Mouse (Mus musculus) G1E (cell line): ENCODE measurements around the gene Scn3b. TPM values are rescaled to one million over a fixed set of nuclear protein-coding genes. Genes with fewer than 3 reads are reported as not detected.

Source experiments
- ATAC-seq: 2 replicates; pipeline ENCODE4 v1.8.0; 2016; ENCODE audit warnings: mild to moderate bottlenecking; ENCODE audit not compliant: insufficient number of reproducible peaks, poor library complexity, low FRiP score, severe bottlenecking; ENCODE audit errors: extremely low read depth
- DNase-seq: peaks from one replicate; pipeline ENCODE4 v3.0.0; 2012; ENCODE audit warnings: low spot score
- H3K27me3 ChIP-seq: 2 replicates; pipeline ENCODE4 v1.6.1; 2012; ENCODE audit warnings: mild to moderate bottlenecking, low read length, inconsistent platforms; ENCODE audit not compliant: insufficient read depth
- H3K36me3 ChIP-seq: replicated peaks from 2 replicates; pipeline ENCODE3; 2012; ENCODE audit warnings: mild to moderate bottlenecking, inconsistent platforms
- H3K4me1 ChIP-seq: 2 replicates; pipeline ENCODE4 v1.6.1; 2012; ENCODE audit warnings: low read depth, low read length, inconsistent platforms, mixed read lengths; ENCODE audit not compliant: insufficient read depth
- H3K4me3 ChIP-seq: 2 replicates; pipeline ENCODE4 v1.5.1; 2012; ENCODE audit warnings: low read depth, mild to moderate bottlenecking, inconsistent platforms, low read length, moderate library complexity, mixed read lengths
- H3K9me3 ChIP-seq: replicated peaks from 2 replicates; pipeline ENCODE4 v1.6.1; 2012; ENCODE audit warnings: inconsistent platforms
- CTCF ChIP-seq: IDR thresholded peaks from 2 replicates; pipeline ENCODE4 v1.5.1; 2012; ENCODE audit warnings: low read depth, low read length, inconsistent platforms, mixed read lengths
- GATA1 ChIP-seq: IDR thresholded peaks from 2 replicates; pipeline ENCODE4 v1.6.1; 2012; ENCODE audit warnings: borderline replicate concordance, low read length, inconsistent platforms, mixed read lengths
- GATA2 ChIP-seq: IDR thresholded peaks from 2 replicates; pipeline ENCODE4 v1.6.1; 2012; ENCODE audit warnings: low read depth, low read length, inconsistent platforms, borderline replicate concordance
- POLR2AphosphoS5 ChIP-seq: IDR thresholded peaks from 2 replicates; pipeline ENCODE4 v1.6.1; 2012; ENCODE audit warnings: low read depth, low read length, inconsistent platforms; ENCODE audit not compliant: insufficient replicate concordance
- TAL1 ChIP-seq: conservative IDR thresholded peaks from 2 replicates; pipeline ENCODE4 v1.6.1; 2012; ENCODE audit warnings: low read depth, low read length, inconsistent platforms, mixed read lengths
- polyA plus RNA-seq: library from polyadenylated mRNA; stranded (reverse); fragments of >175 nt; gene quantifications from 2 replicates; pipeline ENCODE4 v1.2.3, GENCODE M21; 2012
- total RNA-seq, 2 experiments: library from RNA; stranded (forward) in 1 of 2; stranded (reverse) in 1 of 2; fragments of 200-1000 nt in 1 of 2; fragments of >200 nt in 1 of 2; fragmentation: Nextera tagmentation in 1 of 2; gene quantifications; 2 replicates each; pipeline ENCODE4 v1.2.3; 2014 to 2017

The Scn3b gene
- total and polyA plus RNA-seq, 3 experiments, result 0.05 TPM; not detected in 2

DNA sequence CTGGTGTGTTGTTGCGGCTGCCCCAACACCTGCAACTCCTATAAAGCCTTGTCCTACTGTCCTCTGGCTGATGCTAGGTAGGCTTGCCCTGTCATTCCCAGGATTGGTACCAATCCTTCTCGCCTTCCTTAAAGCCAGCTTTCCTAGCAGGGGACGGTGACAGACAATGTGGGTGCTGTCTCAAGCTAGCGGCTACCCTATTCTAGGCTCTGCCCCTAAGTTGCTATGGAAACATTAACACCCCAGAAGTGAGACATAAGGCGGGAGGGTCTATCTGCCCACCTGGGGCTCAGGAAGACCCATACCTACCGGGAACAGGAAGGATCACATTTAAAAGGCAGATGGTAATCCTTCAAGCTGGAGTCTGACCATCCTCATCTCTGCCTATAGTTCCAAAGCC, 54.8 kb downstream of the Scn3b start:
- Histone ChIP-seq H3K4me3 (no peak overlapping the region), H3K4me1 (no peaks in the 10 kb centered on the region), H3K9me3 (peaks cover 32% of the 10 kb centered on the region), H3K36me3 (no peaks in the 10 kb centered on the region), H3K27me3 (no peaks in the 10 kb centered on the region)
- no peak for TF ChIP-seq TAL1
- TF ChIP-seq GATA1, result no peak
- TF ChIP-seq GATA2, result no peak
- TF ChIP-seq POLR2AphosphoS5, result no peak
- TF ChIP-seq CTCF, result no peak
- ATAC-seq (no peak), DNase-seq (no peak)

DNA sequence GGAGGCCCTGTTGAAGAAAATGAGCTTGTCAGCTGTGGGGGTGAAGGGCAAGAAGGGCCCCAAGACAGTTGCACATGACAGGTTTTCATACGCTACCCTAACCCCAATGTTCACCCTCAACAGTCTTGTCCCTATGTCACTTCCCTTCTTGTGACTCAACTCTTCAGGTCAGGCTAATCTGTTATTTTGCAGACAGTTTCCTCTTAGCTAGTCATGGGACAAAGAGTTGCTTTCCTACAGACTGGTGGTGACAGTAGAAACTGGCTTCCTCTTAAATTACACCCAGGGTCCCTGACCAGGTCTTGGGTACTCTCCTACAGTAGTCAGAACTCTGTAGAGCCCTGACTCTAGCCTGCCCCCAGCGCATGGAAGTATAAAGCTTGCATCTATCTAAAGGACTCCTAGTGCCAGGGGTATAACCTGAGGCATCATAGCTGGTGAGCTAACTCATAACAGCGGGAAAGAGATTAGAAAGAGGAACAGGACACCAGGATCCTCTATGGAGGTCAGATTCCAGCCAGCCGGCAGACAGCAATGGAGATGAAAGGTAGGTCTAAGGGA, 55.3 kb downstream of the Scn3b start:
- Histone ChIP-seq H3K4me3 (no peak overlapping the region), H3K4me1 (no peaks in the 10 kb centered on the region), H3K9me3 (peaks cover 35% of the 10 kb centered on the region), H3K36me3 (no peaks in the 10 kb centered on the region), H3K27me3 (no peaks in the 10 kb centered on the region)
- no peak for ATAC-seq
- TF ChIP-seq GATA1 (no peak), CTCF (no peak), GATA2 (no peak), TAL1 (no peak), POLR2AphosphoS5 (no peak)
- no peak for DNase-seq

DNA sequence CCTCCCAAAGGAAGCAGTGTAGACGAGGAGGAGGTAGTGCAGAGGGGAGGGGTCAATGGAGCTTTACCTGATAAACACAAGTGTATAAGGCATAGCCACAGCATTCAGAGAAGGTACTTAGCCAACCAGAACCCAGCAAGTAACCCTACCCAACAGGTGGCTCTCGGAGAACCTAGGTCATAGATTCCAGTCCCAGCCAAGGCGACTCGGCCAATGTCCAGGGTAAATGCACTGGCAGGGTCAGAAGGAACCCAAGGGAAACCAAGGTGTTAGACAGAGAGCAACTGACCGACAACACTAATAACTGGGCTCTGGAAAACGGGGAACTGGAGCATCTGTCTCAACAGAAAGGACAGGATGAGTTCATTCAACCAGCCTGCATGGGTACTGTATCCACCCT, 55.8 kb downstream of the Scn3b start:
- ATAC-seq (no peak), DNase-seq (no peak)
- H3K4me3 ChIP-seq, result no peak overlapping the region
- H3K27me3 ChIP-seq, result no peaks in the 10 kb centered on the region
- no peaks in the 10 kb centered on the region for H3K4me1 ChIP-seq
- no peaks in the 10 kb centered on the region for H3K36me3 ChIP-seq
- peaks cover 35% of the 10 kb centered on the region for H3K9me3 ChIP-seq
- no peak for TF ChIP-seq POLR2AphosphoS5
- TF ChIP-seq TAL1, result no peak
- no peak for TF ChIP-seq GATA1
- no peak for TF ChIP-seq GATA2
- TF ChIP-seq CTCF, result no peak

DNA sequence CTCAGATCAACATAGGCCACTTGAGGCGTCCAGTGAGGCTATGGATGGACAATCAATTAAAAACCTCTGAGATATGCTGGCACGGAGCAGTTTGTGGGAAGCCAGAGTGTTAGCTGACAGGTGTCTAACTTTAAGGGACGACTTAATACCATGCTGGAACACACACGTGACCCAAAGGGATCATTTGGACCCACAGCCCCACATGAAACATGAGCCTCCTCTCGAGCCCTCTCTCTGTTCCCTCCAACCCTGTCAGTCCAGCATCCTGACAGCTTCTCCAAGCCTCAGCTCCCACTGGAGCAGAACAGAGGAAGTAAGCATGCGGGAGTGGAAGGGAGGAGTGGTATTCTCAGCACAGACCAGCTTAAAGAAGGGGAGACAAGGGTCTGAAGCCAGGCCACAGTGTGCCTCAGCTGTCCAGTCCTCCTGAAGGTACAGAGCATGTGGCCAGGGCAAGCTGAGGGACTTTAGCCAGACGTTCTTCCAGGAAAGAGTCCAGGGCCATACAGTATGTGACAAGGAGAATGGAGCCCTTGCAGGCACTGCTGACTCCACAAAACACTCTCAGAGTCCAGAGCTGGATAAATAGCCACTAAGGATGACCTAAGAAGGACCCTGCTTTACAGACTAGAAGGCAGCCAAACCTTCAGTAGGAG, 57.4 kb downstream of the Scn3b start:
- no peaks in the 10 kb centered on the region for H3K27me3 ChIP-seq
- H3K9me3 ChIP-seq, result peaks cover 37% of the 10 kb centered on the region
- H3K4me1 ChIP-seq, result no peaks in the 10 kb centered on the region
- TF ChIP-seq POLR2AphosphoS5 (no peak), GATA1 (no peak), TAL1 (no peak), GATA2 (no peak), CTCF (no peak)
- DNase-seq (no peak), ATAC-seq (no peak)
- H3K4me3 ChIP-seq, result no peak overlapping the region
- H3K36me3 ChIP-seq, result no peaks in the 10 kb centered on the region

DNA sequence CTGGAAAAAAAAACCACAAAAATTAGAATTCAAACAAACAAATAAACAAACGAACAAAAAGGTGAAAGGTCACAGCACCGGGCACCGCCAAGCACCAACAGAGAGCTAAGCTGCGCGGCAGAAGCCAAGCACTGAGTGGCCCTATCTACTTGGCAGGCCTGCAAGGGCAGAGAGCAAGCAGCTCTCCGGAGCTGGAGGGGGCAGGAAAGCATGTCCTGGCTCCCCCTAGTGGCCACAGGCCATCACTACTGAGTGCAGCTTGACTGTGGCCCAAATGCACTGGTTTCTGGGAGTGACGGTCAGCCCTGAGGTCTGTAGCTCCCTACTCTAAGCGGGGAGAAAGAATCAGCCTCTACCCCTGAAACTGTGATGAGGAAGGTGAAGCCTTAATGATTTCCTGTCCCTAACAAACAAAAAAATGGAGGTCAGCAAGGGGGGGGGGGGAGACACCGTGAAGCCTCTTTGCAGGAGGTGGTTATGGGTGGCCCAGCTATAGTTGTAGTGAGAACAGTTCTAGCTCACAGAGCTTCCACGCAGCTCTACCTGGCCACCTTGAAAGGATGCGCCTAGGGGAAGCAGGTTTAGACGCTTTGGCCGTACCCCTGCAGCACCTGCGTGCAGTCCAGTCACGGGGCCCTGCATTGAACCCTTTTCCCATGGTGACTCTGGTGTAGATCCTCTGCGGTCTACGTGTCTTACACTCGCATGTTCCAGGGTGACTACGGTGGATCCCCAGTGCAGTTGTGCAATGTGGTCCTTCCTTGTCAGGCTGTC, 61.8 kb downstream of the Scn3b start:
- ATAC-seq, result no peak
- peaks cover 52% of the 10 kb centered on the region for H3K9me3 ChIP-seq
- TF ChIP-seq CTCF (peak; percentile 56), GATA1 (no peak)
- H3K4me3 ChIP-seq, result no peak overlapping the region; the same call in 1 of the 2 replicates
- no peaks in the 10 kb centered on the region for H3K36me3 ChIP-seq
- no peaks in the 10 kb centered on the region for H3K27me3 ChIP-seq
- no peaks in the 10 kb centered on the region for H3K4me1 ChIP-seq
- peak; percentile 25 for DNase-seq

DNA sequence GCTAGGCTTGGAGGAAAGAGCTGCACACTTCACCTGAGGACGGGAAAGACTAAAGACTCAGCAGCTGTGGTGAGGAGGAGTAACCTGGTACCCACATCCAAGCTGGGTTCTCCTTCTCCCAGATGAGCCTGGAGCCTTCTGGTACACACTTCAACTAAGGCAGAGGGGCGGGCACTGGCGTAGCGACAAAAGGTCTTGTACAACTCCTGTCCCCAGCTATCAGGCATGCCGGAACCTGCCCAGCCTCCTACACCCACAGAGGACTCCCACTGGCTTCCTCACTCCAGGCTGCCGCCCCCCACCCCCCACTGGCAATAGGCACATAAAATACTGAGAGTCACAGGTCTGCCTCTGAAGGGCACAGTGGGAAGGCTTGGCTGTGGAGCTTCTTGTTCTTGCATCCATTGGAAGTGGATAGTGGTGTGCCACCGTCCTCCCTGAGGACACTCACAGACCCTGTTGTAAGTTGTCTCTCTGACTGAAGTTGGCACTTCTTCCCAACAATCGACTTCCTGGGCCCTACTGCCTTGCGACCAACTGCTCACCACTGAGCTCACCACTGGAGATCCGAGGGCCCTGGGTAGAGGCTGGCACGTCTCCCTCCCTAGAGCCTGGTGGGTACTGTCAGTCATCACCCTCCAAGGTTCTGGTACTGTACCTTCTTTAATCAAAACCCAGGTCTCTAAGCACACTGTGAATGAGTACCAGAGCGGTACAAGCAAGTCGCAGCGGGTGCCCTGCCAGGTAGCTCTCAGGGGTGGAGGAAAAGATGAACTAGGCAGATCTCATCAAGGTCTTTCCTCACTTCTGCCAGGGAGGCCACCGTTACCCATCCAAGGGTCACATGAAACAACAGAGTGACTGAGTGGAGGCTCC, 62.6 kb downstream of the Scn3b start:
- Histone ChIP-seq H3K4me3 (no peak overlapping the region), H3K27me3 (no peaks in the 10 kb centered on the region), H3K4me1 (no peaks in the 10 kb centered on the region), H3K36me3 (no peaks in the 10 kb centered on the region), H3K9me3 (peaks cover 48% of the 10 kb centered on the region)
- TF ChIP-seq GATA1 (no peak), POLR2AphosphoS5 (no peak), TAL1 (no peak), GATA2 (no peak), CTCF (no peak)
- DNase-seq (no peak), ATAC-seq (no peak)
